Mouse (Mus musculus) kidney, adult 2 months (tissue): Measurements from ENCODE around the gene Slc41a2. TPM values are rescaled to one million over a fixed set of nuclear protein-coding genes. Genes with fewer than 3 reads are reported as not detected.

Source experiments
- DNase-seq: peaks from one replicate; pipeline ENCODE4 v3.0.0; 2021
- H3K27ac ChIP-seq: fragments of 200-500 bp; 2 replicates; pipeline ENCODE4 v1.5.1; 2012; ENCODE audit warnings: low read depth, low read length, control low read depth, inconsistent platforms; ENCODE audit not compliant: insufficient read depth
- H3K27me3 ChIP-seq: fragments of 200-500 bp; replicated peaks from 2 replicates; pipeline ENCODE4 v1.6.1; 2012; ENCODE audit warnings: mild to moderate bottlenecking, moderate library complexity, low read length, inconsistent platforms; ENCODE audit not compliant: control insufficient read depth, insufficient read depth
- H3K36me3 ChIP-seq: fragments of 200-500 bp; 2 replicates; pipeline ENCODE4 v1.6.1; 2012; ENCODE audit warnings: mild to moderate bottlenecking, moderate library complexity, low read length, inconsistent platforms; ENCODE audit not compliant: control insufficient read depth, insufficient read depth
- H3K4me1 ChIP-seq: fragments of 200-500 bp; 2 replicates; pipeline ENCODE4 v1.6.1; 2011; ENCODE audit warnings: low read length; ENCODE audit not compliant: control insufficient read depth, insufficient read depth
- H3K4me3 ChIP-seq: fragments of 200-500 bp; 2 replicates; pipeline ENCODE4 v1.5.1; 2011; ENCODE audit warnings: mild to moderate bottlenecking, low read depth, low read length, control low read depth; ENCODE audit not compliant: insufficient read depth
- CTCF ChIP-seq: fragments of 200-500 bp; conservative IDR thresholded peaks from 2 replicates; pipeline ENCODE4 v1.5.1; 2011; ENCODE audit warnings: low read depth, mild to moderate bottlenecking, control low read depth, low read length, moderate library complexity, mixed read lengths; ENCODE audit not compliant: insufficient read depth, insufficient read length
- POLR2A ChIP-seq: fragments of 200-500 bp; IDR thresholded peaks from one replicate; pipeline ENCODE4 v1.6.1; 2011; ENCODE audit warnings: low read depth, low read length, control low read depth
- WGBS: fragments of 180-500 bp; shearing (Covaris S2); methylation state at CpG from one replicate; pipeline ENCODE4 v1.1.7; 2018; 5-methylcytosine and 5-hydroxymethylcytosine counted together
- polyA plus RNA-seq: library from polyadenylated mRNA; depleted of rRNA; stranded (reverse); fragments of >200 nt; gene quantifications from 2 replicates; pipeline ENCODE4 v1.2.3, GENCODE M21; 2012

Slc41a2 gene
- polyA plus RNA-seq, 1 experiment = 6.4 TPM

GRCm38 (mm10) chr10:83325903-83326302 is 11.8 kb downstream of the Slc41a2 start:
- Histone ChIP-seq H3K27me3 (no peaks in the 10 kb centered on the region), H3K4me1 (peaks cover 3% of the 10 kb centered on the region), H3K36me3 (no peaks in the 10 kb centered on the region), H3K4me3 (no peak overlapping the region), H3K27ac (no peak overlapping the region)
- 76% methylated on average over 1 of the region's 1 CpGs for WGBS
- TF ChIP-seq POLR2A (no peak), CTCF (no peak)
- no peak for DNase-seq

- 58% methylated on average over 3 of the region's 3 CpGs for WGBS
- Histone ChIP-seq H3K27ac (no peak overlapping the region), H3K4me3 (no peak overlapping the region), H3K4me1 (peaks cover 3% of the 10 kb centered on the region), H3K27me3 (no peaks in the 10 kb centered on the region), H3K36me3 (no peaks in the 10 kb centered on the region)
- TF ChIP-seq POLR2A (no peak), CTCF (no peak)
- no peak for DNase-seq
These were observed 12.8 kb downstream of the Slc41a2 start for GRCm38 (mm10) chr10:83324871-83325270.

DNA sequence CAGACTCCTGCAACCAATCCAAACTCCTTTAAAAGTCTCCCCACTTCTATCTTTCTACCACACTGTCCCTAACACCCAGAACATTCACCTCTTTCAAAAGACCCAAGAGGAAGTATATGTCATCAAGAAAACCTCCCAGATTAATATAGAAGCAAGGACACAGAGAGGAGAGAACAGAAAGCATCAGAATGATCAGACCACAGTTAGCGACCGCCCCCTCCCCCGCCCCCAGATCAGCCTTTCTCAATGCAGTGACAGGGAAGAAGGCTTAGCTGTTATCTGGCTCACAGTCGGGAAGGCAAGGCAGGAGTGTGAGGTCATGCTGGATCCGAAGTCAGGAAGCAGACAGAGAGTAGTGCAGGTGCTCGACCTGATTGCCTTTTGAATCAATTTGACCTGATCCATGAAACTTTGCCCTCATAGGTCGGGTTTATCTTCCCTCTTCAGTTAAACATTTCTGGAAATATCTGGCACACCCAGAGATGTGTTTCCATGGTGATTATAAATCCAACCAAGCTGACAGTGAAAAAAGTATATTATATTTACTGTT is 15.1 kb downstream of the Slc41a2 start:
- DNase-seq = peak; percentile 36
- Histone ChIP-seq H3K4me3 (no peak overlapping the region), H3K4me1 (peaks cover 3% of the 10 kb centered on the region), H3K27me3 (no peaks in the 10 kb centered on the region), H3K27ac (no peak overlapping the region), H3K36me3 (no peaks in the 10 kb centered on the region)
- TF ChIP-seq POLR2A = no peak
- TF ChIP-seq CTCF = no peak
- WGBS = 46% methylated on average over 7 of the region's 7 CpGs

DNA sequence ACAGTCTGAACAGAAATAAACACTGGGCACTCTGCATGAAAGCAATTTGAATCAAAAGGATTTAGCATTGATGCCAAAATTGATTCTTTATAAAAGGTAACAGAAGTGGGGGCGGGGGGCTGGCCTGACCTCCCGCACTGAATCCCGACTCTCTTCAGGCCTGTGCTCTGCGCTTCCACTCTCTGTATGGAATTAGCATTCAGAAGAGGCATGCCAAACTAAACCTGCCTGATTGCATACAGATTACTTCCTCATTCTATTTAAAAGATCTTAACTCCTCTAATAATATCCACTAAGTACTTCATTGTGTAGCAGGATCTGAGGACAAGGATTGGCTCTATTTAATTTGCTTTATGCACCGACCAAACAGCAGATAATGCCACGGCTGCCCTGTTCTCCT is 16.2 kb downstream of the Slc41a2 start:
- Histone ChIP-seq H3K4me3 (no peak overlapping the region), H3K36me3 (no peaks in the 10 kb centered on the region), H3K4me1 (peaks cover 3% of the 10 kb centered on the region), H3K27me3 (no peaks in the 10 kb centered on the region), H3K27ac (no peak overlapping the region)
- DNase-seq = no peak
- TF ChIP-seq POLR2A (no peak), CTCF (no peak)
- WGBS = 64% methylated on average over 6 of the region's 6 CpGs

GRCm38 (mm10) chr10:83320870-83321269 is 16.8 kb downstream of the Slc41a2 start:
- no peak for DNase-seq
- TF ChIP-seq CTCF (no peak), POLR2A (no peak)
- 87% methylated on average over 7 of the region's 7 CpGs for WGBS
- H3K36me3 ChIP-seq = no peaks in the 10 kb centered on the region
- H3K4me3 ChIP-seq = no peak overlapping the region
- H3K27ac ChIP-seq = no peak overlapping the region
- H3K4me1 ChIP-seq = peaks cover 3% of the 10 kb centered on the region
- H3K27me3 ChIP-seq = no peaks in the 10 kb centered on the region

DNA sequence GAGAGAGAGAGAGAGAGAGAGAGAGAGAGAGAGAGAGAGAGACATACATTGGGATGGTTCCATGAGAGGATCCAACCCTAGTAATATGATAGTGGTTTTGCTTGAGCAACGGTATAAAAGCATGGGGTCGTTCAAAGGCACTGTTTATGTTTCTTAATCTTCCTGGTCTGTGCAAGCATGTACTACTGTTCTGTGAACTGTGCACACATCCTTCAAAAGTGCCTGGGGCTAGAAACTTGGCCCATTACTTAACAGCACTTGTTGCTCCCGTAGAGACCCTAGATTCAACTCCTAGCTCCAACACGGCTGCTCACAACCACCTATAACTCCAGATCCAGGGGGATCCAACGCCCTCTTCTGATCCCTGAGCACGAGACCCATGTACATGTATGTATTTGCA is 17.3 kb downstream of the Slc41a2 start:
- no peak for DNase-seq
- Histone ChIP-seq H3K4me1 (peaks cover 3% of the 10 kb centered on the region), H3K4me3 (no peak overlapping the region), H3K27ac (no peak overlapping the region), H3K36me3 (no peaks in the 10 kb centered on the region), H3K27me3 (no peaks in the 10 kb centered on the region)
- WGBS = 75% methylated on average over 6 of the region's 6 CpGs
- no peak for TF ChIP-seq POLR2A
- no peak for TF ChIP-seq CTCF

- WGBS = 73% methylated on average over 5 of the region's 5 CpGs
- H3K36me3 ChIP-seq = no peaks in the 10 kb centered on the region
- no peak overlapping the region for H3K4me3 ChIP-seq
- H3K27me3 ChIP-seq = no peaks in the 10 kb centered on the region
- H3K27ac ChIP-seq = no peak overlapping the region
- TF ChIP-seq CTCF = no peak
- TF ChIP-seq POLR2A = no peak
- H3K4me1 ChIP-seq = no peaks in the 10 kb centered on the region
- DNase-seq = no peak
These were observed 24.6 kb downstream of the Slc41a2 start for GRCm38 (mm10) chr10:83313033-83313432.

- no peak overlapping the region for H3K4me3 ChIP-seq
These were observed 27.3 kb downstream of the Slc41a2 start for GRCm38 (mm10) chr10:83310356-83310755.

More at GRCm38 (mm10) chr10:83310356-83310755, 27.3 kb downstream of the Slc41a2 start:
- H3K27me3 ChIP-seq = no peaks in the 10 kb centered on the region
- no peaks in the 10 kb centered on the region for H3K36me3 ChIP-seq
- TF ChIP-seq POLR2A (no peak), CTCF (no peak)
- no peaks in the 10 kb centered on the region for H3K4me1 ChIP-seq
- DNase-seq = no peak
- WGBS = 78% methylated on average over 7 of the region's 7 CpGs
- H3K27ac ChIP-seq = no peak overlapping the region
